Comparison of ENCODE assay signal across 8 mouse cellular contexts in genomic region chr4:54533846-54534245, GRCm38 (mm10).
DNase-seq lines count a peak whose midpoint lies in the region; ATAC-seq lines count a peak whose summit lies in the region.
"Had no signal": no experiment of that assay in that cellular context is flagged by ENCODE, and none has a peak within 500 bp of the region (broad histone marks: within the 10 kb centered on the region; RNA-seq: fewer than 3 reads in every experiment).

No protein-coding gene starts in this region.

- peaks cover 7% of the 10 kb centered on the region for H3K4me1 ChIP-seq in forebrain, embryonic 14.5 days (ENCODE audit: control insufficient read depth, insufficient read depth, low read length)

- H3K4me2 ChIP-seq in forebrain, embryonic 14.5 days (ENCODE audit: low read length): no peak overlapping the region

- H3K27me3 ChIP-seq in forebrain, embryonic 14.5 days (replicated peaks; ENCODE audit: control insufficient read depth, insufficient read depth, low read length): no peaks in the 10 kb centered on the region

- intact Hi-C loops in left cerebral cortex, postnatal 10 days (cut with DNase I): loop anchor here (10.0 kb wide), 1 partner anchor 411 kb away; the partner anchor contains the start of gene Zfp462

- no peak overlapping the region; the same call in 1 of the 2 replicates for H3K9ac ChIP-seq in forebrain, embryonic 14.5 days (ENCODE audit: low read length)

- 12% methylated on average over 2 of the region's 2 CpGs for WGBS in forebrain, embryonic 14.5 days

- no peaks in the 10 kb centered on the region for H3K36me3 ChIP-seq in forebrain, embryonic 14.5 days (ENCODE audit: control insufficient read depth, insufficient read depth, low read length)

- peak; percentile 96 for ATAC-seq in forebrain, embryonic 14.5 days
- ATAC-seq in megakaryocyte progenitor cell, adult 5-6 weeks (replicated peaks; ENCODE audit: poor library complexity): no peak
- ATAC-seq: inflammation-experienced regulatory T-cells, adult 6 months had no signal

- H3K4me3 ChIP-seq in forebrain, embryonic 14.5 days (ENCODE audit: low read depth, low read length): no peak overlapping the region

- DNase-seq in left cerebral cortex, postnatal 10 days (ENCODE audit: extremely low spot score in 1 of 2, low spot score in 2 of 2): peak; percentile 40 to 61
- no peak for DNase-seq in left cerebral cortex, adult 18-20 months (ENCODE audit: low spot score in 2 of 2)
- DNase-seq in forebrain, embryonic 14.5 days (ENCODE audit: low spot score): peak; percentile 71
- DNase-seq in layer of hippocampus, adult 9-11 months: peak; percentile 68
- DNase-seq in retina, postnatal 1 day: peak; percentile 44
- DNase-seq in thymus, postnatal 4 days: no peak

- H3K27ac ChIP-seq in forebrain, embryonic 14.5 days (ENCODE audit: low read depth, low read length): peak overlapping the region; percentile 71; the same call in 1 of the 2 replicates

- H3K9me3 ChIP-seq in forebrain, embryonic 14.5 days (replicated peaks; ENCODE audit: control insufficient read depth, low read length): no peaks in the 10 kb centered on the region

Comparison
In these comparisons a context has a peak if more than half of its experiments do, and no peak if none do; other contexts are left out.
1. DNase-seq: peak in left cerebral cortex, postnatal 10 days (2 of 2), forebrain, embryonic 14.5 days (single experiment), layer of hippocampus, adult 9-11 months (single experiment) and retina, postnatal 1 day (single experiment); none in left cerebral cortex, adult 18-20 months (0 of 2) and thymus, postnatal 4 days (single experiment).